Mouse (Mus musculus) forebrain, embryonic 15.5 days (tissue): ENCODE data around the gene Golgb1. TPM values are rescaled to one million over a fixed set of nuclear protein-coding genes. Genes with fewer than 3 reads are reported as not detected.

Experiments
- ATAC-seq: fragments of 200-750 bp; cut with Nextera tagmentation; replicated peaks from 2 replicates; pipeline ENCODE4 v1.8.0; 2017; ENCODE audit warnings: mild to moderate bottlenecking, moderate TSS enrichment, moderate library complexity
- H3K27ac ChIP-seq: fragments of 300-500 bp; sonication (generic); replicated peaks from 2 replicates; pipeline ENCODE4 v1.5.1; 2015; ENCODE audit warnings: mild to moderate bottlenecking, inconsistent platforms
- H3K27me3 ChIP-seq: fragments of 300-500 bp; sonication (generic); 2 replicates; pipeline ENCODE4 v1.6.1; 2015; ENCODE audit warnings: inconsistent platforms
- H3K36me3 ChIP-seq: fragments of 300-500 bp; sonication (generic); 2 replicates; pipeline ENCODE4 v1.6.1; 2015; ENCODE audit warnings: mild to moderate bottlenecking, inconsistent platforms
- H3K4me1 ChIP-seq: fragments of 300-500 bp; sonication (generic); 2 replicates; pipeline ENCODE4 v1.6.1; 2015; ENCODE audit warnings: inconsistent platforms
- H3K4me2 ChIP-seq: fragments of 300-500 bp; sonication (generic); replicated peaks from 2 replicates; pipeline ENCODE4 v1.6.1; 2015; ENCODE audit warnings: mild to moderate bottlenecking, inconsistent platforms
- H3K4me3 ChIP-seq: fragments of 300-500 bp; sonication (generic); 2 replicates; pipeline ENCODE4 v1.5.1; 2015; ENCODE audit warnings: mild to moderate bottlenecking, inconsistent platforms
- H3K9ac ChIP-seq: fragments of 300-500 bp; sonication (generic); replicated peaks from 2 replicates; pipeline ENCODE4 v1.6.1; 2015; ENCODE audit warnings: mild to moderate bottlenecking, inconsistent platforms
- H3K9me3 ChIP-seq: fragments of 300-500 bp; sonication (generic); 2 replicates; pipeline ENCODE4 v1.6.1; 2016; ENCODE audit warnings: inconsistent platforms
- WGBS: fragments of 180-500 bp; shearing (Covaris S2); methylation state at CpG from one replicate; pipeline ENCODE4 v1.1.7; 2015; ENCODE audit warnings: mixed read lengths; 5-methylcytosine and 5-hydroxymethylcytosine counted together
- polyA plus RNA-seq: library from polyadenylated mRNA; unstranded; fragments of >200 nt; fragmentation: Nextera tagmentation; extraction: Ambion mirVana; gene quantifications from 2 replicates; pipeline ENCODE4 v1.2.1, GENCODE M21; 2015

Golgb1 gene
- polyA plus RNA-seq, 1 experiment from 2014 or later = 91.9 TPM

GRCm38 (mm10) chr16:36921067-36921613, 46.2 kb downstream of the Golgb1 start:
- no peak overlapping the region for H3K27ac ChIP-seq
- H3K4me3 ChIP-seq = no peak overlapping the region
- no peaks in the 10 kb centered on the region for H3K9me3 ChIP-seq
- no peak for ATAC-seq
- no peaks in the 10 kb centered on the region for H3K4me1 ChIP-seq
- peaks cover 57% of the 10 kb centered on the region for H3K36me3 ChIP-seq
- no peak overlapping the region for H3K4me2 ChIP-seq
- no peaks in the 10 kb centered on the region for H3K27me3 ChIP-seq
- WGBS = 93% methylated on average over 8 of the region's 8 CpGs
- no peak overlapping the region for H3K9ac ChIP-seq

- H3K4me2 ChIP-seq = no peak overlapping the region
- H3K9ac ChIP-seq = no peak overlapping the region
- ATAC-seq = no peak
- no peaks in the 10 kb centered on the region for H3K4me1 ChIP-seq
- no peak overlapping the region for H3K4me3 ChIP-seq
- WGBS = 87% methylated on average over 6 of the region's 6 CpGs
- H3K27me3 ChIP-seq = no peaks in the 10 kb centered on the region
- peaks cover 59% of the 10 kb centered on the region for H3K36me3 ChIP-seq
- H3K27ac ChIP-seq = no peak overlapping the region
- H3K9me3 ChIP-seq = no peaks in the 10 kb centered on the region
Observed at GRCm38 (mm10) chr16:36921980-36922379, 47.0 kb downstream of the Golgb1 start.

DNA sequence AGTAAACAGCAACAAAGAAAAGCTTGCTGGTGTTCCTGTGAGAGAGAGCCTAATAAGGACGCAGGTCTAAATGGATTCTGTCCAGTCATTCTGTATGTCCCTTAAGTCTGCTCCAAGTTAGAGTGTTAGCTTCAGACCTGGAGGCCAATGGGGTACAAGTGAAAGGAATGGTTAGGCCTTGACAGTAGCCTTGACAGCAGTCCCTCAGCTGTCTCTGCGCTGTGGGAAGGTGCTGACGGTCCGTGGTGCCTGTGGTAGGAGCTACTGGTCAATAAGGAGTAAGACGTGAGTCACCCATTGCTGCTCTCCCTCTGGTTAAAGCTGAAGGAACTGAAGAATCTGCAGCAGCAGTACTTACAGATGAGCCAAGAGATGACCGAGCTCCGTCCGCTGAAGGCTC, 49.4 kb downstream of the Golgb1 start:
- H3K27ac ChIP-seq = no peak overlapping the region
- H3K9ac ChIP-seq = no peak overlapping the region
- ATAC-seq = no peak
- peaks cover 62% of the 10 kb centered on the region for H3K36me3 ChIP-seq
- 95% methylated on average over 8 of the region's 8 CpGs for WGBS
- H3K4me3 ChIP-seq = no peak overlapping the region
- H3K4me1 ChIP-seq = no peaks in the 10 kb centered on the region
- H3K4me2 ChIP-seq = no peak overlapping the region
- H3K27me3 ChIP-seq = no peaks in the 10 kb centered on the region
- no peaks in the 10 kb centered on the region for H3K9me3 ChIP-seq

DNA sequence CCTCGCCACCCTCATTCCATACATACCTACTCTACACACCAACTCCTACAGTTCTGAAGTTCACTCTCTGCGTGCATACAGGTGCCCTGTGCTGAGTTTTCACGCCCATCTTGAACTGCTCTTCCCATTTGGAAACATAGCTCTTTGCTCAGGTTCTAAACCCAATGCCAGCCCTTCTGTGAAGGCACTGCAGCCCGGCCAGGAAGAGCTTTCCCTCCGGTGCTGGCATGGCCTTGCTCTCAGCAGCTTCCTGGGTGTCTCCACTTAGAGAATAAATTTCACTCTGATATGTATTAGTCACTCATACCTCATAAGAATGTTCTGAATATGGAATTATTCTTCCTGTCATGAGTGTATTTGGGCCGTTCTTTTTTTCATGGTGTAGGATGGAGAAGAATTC, 50.4 kb downstream of the Golgb1 start:
- Histone ChIP-seq H3K27ac (no peak overlapping the region), H3K27me3 (no peaks in the 10 kb centered on the region), H3K9ac (no peak overlapping the region), H3K9me3 (no peaks in the 10 kb centered on the region), H3K4me3 (no peak overlapping the region), H3K4me2 (no peak overlapping the region), H3K4me1 (no peaks in the 10 kb centered on the region), H3K36me3 (peaks cover 67% of the 10 kb centered on the region)
- ATAC-seq = no peak
- 93% methylated on average over 6 of the region's 6 CpGs for WGBS

GRCm38 (mm10) chr16:36925797-36926196, 50.9 kb downstream of the Golgb1 start:
- H3K27ac ChIP-seq = no peak overlapping the region
- no peak overlapping the region for H3K4me3 ChIP-seq
- no peaks in the 10 kb centered on the region for H3K9me3 ChIP-seq
- H3K27me3 ChIP-seq = no peaks in the 10 kb centered on the region
- H3K4me1 ChIP-seq = no peaks in the 10 kb centered on the region
- 84% methylated on average over 6 of the region's 6 CpGs for WGBS
- H3K36me3 ChIP-seq = peaks cover 68% of the 10 kb centered on the region
- H3K9ac ChIP-seq = no peak overlapping the region
- no peak overlapping the region for H3K4me2 ChIP-seq
- ATAC-seq = no peak

DNA sequence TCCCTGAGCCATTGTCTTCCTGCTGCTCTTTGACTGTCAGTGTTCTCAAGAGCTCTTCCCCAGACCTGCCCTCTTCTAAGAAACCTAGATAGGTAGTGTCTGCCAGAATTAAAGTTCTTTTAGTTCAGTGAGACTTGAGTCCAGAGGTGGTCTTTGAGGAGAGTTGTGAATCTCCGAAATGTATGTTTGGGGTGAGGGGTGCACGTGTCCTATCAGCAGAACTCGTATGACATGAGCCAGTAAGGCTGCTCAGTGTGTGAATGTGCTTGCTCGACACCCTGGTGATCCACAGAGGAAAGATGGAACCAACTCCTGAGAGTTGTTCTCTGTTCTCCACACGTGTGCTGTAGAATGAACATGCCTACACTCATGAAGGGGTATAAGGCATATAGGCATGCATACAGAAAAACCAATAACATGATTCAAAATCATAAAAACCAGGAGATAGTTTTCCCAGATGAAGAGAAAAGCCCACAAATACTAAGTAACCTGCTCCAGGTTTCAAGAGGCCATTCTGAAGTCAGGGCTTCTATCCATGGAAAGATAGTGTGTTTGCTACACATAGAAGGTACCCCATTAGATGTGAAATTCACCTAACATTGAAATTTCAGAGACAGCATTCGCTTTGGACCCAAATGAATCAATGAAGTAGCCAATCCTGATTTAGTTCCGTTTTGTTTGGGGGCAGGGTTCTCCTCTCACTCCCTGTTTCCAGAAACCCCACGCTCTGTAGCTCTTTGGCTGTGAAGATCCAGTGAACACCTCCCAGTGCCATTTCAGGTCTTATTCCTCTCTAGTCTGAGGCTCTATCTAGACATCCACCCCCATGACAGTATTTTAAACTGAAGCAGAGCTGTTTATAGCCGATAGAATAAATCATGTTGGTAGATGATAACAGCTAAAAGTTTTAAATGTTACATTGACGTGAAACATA, 51.8 kb downstream of the Golgb1 start:
- Histone ChIP-seq H3K27ac (no peak overlapping the region), H3K27me3 (no peaks in the 10 kb centered on the region), H3K9ac (no peak overlapping the region), H3K4me3 (no peak overlapping the region), H3K4me1 (no peaks in the 10 kb centered on the region), H3K36me3 (peaks cover 63% of the 10 kb centered on the region), H3K9me3 (no peaks in the 10 kb centered on the region), H3K4me2 (no peak overlapping the region)
- ATAC-seq = no peak
- WGBS = 92% methylated on average over 10 of the region's 10 CpGs

GRCm38 (mm10) chr16:36927495-36928105, 52.7 kb downstream of the Golgb1 start:
- peaks cover 71% of the 10 kb centered on the region for H3K36me3 ChIP-seq
- H3K27me3 ChIP-seq = no peaks in the 10 kb centered on the region
- no peak overlapping the region for H3K4me3 ChIP-seq
- no peaks in the 10 kb centered on the region for H3K4me1 ChIP-seq
- no peak overlapping the region for H3K9ac ChIP-seq
- no peaks in the 10 kb centered on the region for H3K9me3 ChIP-seq
- 92% methylated on average over 10 of the region's 10 CpGs for WGBS
- H3K4me2 ChIP-seq = no peak overlapping the region
- ATAC-seq = no peak
- no peak overlapping the region for H3K27ac ChIP-seq

DNA sequence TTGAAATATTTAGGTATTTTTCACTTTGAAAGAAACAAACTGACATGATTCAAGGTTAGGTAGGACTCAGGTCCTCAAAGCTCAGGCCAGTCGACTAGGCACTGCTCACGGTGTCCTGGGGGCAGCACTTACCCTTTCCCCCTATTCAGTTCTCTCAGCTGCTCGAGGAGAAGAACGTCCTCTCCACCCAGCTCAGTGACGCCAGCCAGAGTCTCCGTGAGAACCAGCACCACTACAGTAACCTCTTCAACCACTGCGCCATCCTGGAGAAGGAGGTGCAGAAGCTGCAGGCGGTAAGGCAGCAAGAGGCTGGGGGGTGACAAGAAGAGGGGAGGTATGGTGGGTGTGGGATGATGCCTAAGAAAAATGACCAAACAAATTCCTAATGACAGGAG, 53.2 kb downstream of the Golgb1 start:
- Histone ChIP-seq H3K36me3 (peaks cover 75% of the 10 kb centered on the region), H3K4me1 (no peaks in the 10 kb centered on the region), H3K27me3 (no peaks in the 10 kb centered on the region), H3K4me3 (no peak overlapping the region), H3K27ac (no peak overlapping the region), H3K9ac (no peak overlapping the region), H3K9me3 (no peaks in the 10 kb centered on the region), H3K4me2 (no peak overlapping the region)
- ATAC-seq = no peak
- 94% methylated on average over 8 of the region's 8 CpGs for WGBS

DNA sequence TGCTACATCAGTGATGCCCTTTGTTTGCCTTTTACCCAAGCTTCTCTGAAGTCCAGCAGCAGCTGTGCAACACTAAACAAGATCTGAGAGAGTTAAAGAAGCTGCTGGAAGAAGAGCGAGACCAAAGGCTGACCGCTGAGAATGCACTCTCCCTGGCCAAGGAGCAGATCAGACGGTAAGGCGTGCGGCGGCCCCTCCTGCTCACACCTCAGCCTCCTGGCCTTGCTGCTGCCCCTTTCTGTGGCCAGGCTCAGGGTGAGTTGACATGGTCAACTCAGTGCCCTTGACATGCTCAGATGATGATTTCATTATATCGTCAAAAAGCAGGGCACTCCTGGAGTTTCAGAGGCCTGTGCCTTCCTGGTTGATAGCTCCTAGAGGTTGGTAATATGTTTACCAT, 54.3 kb downstream of the Golgb1 start:
- peaks cover 73% of the 10 kb centered on the region for H3K36me3 ChIP-seq
- WGBS = 98% methylated on average over 7 of the region's 7 CpGs

DNA sequence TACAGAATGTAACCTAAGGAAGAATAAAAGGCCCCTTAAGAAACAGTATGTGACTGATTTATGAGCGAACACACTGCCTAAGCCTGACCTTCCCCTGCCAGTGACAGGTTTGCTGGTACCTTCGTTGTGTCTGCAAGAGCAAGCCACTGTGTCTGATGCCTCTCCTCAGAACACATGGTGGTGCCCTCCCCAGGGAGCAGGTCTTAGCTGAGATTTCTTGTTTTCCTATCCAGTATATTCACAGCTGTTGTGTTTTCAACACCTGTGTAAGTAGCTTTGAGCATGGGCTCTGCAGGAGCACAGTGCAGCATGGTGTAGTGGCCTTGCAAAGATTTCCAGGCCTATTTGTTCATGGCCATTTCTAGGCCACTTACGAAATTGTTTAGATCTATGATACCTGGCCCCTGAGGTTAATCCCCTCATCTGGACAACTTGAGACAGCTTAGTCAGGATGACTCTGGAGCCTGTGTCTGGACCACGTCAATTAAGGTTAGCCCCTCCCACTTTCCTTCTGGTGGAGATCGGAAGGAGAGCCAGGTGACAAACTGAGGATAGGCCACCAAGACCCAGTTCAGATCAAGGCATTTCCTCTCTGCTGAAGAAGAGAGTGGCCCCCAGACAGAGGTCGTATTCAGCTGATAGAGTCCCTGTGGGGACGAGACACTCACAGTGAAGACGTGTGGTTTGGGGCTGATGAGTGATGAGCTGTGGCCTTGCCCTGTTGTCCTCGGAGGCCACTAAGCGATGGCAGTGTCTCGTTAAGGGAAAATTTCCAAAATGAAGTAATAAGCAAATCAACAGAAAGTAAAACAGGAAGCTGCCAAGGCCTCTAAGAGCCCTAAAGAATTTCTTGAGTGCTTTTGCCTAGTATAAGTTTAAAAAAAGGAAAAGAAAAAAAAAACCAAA, 55.5 kb downstream of the Golgb1 start:
- ATAC-seq = no peak
- H3K36me3 ChIP-seq = peaks cover 66% of the 10 kb centered on the region
- H3K9ac ChIP-seq = no peak overlapping the region
- H3K27me3 ChIP-seq = no peaks in the 10 kb centered on the region
- no peaks in the 10 kb centered on the region for H3K4me1 ChIP-seq
- 84% methylated on average over 11 of the region's 11 CpGs for WGBS
- no peak overlapping the region for H3K4me2 ChIP-seq
- no peak overlapping the region for H3K4me3 ChIP-seq
- H3K9me3 ChIP-seq = no peaks in the 10 kb centered on the region
- H3K27ac ChIP-seq = no peak overlapping the region

More for the DNA sequence above, 54.3 kb downstream of the Golgb1 start:
- no peak overlapping the region for H3K9ac ChIP-seq
- no peaks in the 10 kb centered on the region for H3K4me1 ChIP-seq
- no peak overlapping the region for H3K4me2 ChIP-seq
- H3K27me3 ChIP-seq = no peaks in the 10 kb centered on the region
- no peak overlapping the region for H3K27ac ChIP-seq
- ATAC-seq = no peak
- no peaks in the 10 kb centered on the region for H3K9me3 ChIP-seq
- H3K4me3 ChIP-seq = no peak overlapping the region

GRCm38 (mm10) chr16:36931381-36931780, 56.4 kb downstream of the Golgb1 start:
- Histone ChIP-seq H3K4me2 (no peak overlapping the region), H3K9me3 (no peaks in the 10 kb centered on the region), H3K27me3 (no peaks in the 10 kb centered on the region), H3K36me3 (peaks cover 57% of the 10 kb centered on the region), H3K27ac (no peak overlapping the region), H3K9ac (no peak overlapping the region), H3K4me3 (no peak overlapping the region), H3K4me1 (no peaks in the 10 kb centered on the region)
- ATAC-seq = no peak
- 95% methylated on average over 10 of the region's 10 CpGs for WGBS

GRCm38 (mm10) chr16:36931976-36932375, 57.0 kb downstream of the Golgb1 start:
- Histone ChIP-seq H3K36me3 (peaks cover 51% of the 10 kb centered on the region), H3K9me3 (no peaks in the 10 kb centered on the region), H3K4me3 (no peak overlapping the region), H3K4me2 (no peak overlapping the region), H3K27me3 (no peaks in the 10 kb centered on the region), H3K27ac (no peak overlapping the region), H3K9ac (no peak overlapping the region), H3K4me1 (no peaks in the 10 kb centered on the region)
- 95% methylated on average over 3 of the region's 3 CpGs for WGBS
- no peak for ATAC-seq
